Mouse (Mus musculus) cerebellum, postnatal 10 days (tissue): Measurements from ENCODE around the gene Haus5.

Experiments
- DNase-seq, 2 experiments: peaks; one replicate each; pipeline ENCODE4 v3.0.0; 2021; ENCODE audit warnings: mixed read lengths in 2 of 2

Haus5 gene

GRCm38 (mm10) chr7:30664529-30665200 lies at the start of gene Haus5:
Gene Haus5, minus strand, starts transcription at chr7:30664994.
- DNase-seq, result peak; percentile 96

GRCm38 (mm10) chr7:30711942-30712341 lies 47.1 kb upstream of the Haus5 start, which contains the start of gene Atp4a:
Gene Atp4a, plus strand, starts transcription at chr7:30712209.
- DNase-seq, result no peak

DNA sequence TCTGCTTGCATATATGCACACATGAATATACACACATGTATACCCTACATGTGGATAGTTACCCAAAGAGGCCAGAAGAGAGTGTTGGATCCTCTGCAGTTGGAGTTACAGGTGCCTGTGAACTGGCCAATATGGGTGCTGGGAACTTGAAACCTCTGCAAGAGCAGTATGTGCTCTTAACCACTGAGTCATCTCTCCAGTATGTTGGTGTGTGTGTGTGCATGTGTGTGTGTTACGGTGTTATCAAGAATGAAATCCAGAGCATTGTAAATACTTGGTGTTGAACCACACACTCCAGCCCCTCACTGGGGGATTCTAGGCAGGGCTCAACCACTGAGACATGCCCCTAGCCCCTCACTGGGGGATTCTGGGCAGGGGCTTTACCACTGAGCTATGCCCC lies 42.6 kb upstream of the Haus5 start:
- no peak for DNase-seq

- DNase-seq, result no peak
These were observed 41.6 kb upstream of the Haus5 start for GRCm38 (mm10) chr7:30706214-30706882.

- peak; percentile 43 to 44 for DNase-seq
These were observed 33.8 kb upstream of the Haus5 start, which contains the start of gene 2200002J24Rik for GRCm38 (mm10) chr7:30698589-30698988. Gene 2200002J24Rik, plus strand, starts transcription at chr7:30698926.

DNA sequence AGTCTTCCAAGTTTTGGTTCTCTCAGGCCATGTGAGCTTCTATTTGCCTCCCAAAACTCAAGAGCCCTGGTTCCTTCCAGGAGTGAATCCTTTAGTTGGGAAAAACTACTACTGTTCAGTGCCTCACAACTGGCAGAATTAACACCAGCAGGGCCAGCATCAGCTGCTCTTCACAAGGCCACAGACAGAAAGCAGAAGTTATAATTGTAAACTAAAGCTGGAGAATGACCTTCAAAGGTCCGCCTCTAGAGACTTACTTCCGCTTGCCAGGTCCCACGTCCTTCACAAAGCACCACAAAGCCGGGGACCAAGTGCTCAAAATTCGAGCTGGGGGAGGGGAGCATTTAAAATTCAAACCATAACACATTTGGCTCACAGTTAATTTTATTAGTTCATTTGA lies 33.3 kb upstream of the Haus5 start:
- no peak for DNase-seq

- DNase-seq, result no peak
These were observed 23.5 kb upstream of the Haus5 start for GRCm38 (mm10) chr7:30688325-30688724.

DNA sequence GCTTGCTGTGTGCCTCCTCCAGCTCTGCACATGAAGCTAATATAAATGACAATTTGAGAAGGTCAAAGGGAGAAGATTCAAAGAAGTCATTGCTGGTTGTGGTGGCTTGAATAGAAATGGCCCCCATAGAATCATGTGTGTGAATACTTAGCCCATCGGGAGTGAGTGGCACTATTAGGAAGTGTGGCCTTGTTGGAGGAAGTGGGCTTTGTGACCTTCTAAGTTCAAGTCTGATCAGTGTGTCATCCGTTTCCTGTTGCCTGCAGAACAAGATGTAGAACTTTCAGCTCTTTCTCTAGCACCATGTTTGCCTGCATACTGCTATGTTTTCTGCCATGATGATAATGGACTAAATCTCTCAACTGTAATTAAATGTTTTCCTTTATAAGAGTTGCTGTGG lies 18.6 kb upstream of the Haus5 start:
- no peak for DNase-seq

GRCm38 (mm10) chr7:30681897-30682296 lies 17.1 kb upstream of the Haus5 start:
- no peak for DNase-seq

DNA sequence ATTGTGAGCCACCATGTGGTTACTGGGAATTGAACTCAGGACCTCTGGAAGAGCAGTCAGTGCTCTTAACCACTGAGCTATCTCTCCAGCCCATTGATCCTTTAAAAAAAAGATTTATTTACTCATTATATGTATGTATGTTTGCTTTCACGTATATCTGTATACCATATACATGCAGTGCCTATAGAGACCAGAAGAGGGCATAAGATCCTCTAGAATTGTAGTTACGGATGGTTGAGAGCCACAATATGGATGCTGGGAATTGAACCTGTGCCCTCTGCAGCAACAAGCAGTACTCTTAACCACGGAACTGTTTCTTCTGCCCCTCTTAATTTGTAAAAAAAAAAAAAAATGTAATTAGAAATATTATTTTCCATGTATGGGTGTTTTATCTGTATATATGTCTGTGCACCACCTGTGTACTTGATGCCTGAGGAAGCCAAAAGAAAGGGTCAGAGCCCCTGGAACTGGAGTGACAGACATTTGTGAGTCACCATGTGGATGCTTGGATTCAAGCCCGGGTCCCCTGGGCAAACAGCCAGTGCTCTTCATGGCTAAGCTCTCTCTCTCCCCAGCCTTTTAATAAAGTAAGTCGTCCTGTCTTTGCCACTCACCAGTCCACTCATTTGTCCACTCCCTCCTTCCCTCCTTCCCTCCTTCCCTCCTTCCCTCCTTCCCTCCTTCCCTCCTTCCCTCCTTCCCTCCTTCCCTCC lies 13.6 kb upstream of the Haus5 start:
- peak; percentile 86 to 89 for DNase-seq

DNA sequence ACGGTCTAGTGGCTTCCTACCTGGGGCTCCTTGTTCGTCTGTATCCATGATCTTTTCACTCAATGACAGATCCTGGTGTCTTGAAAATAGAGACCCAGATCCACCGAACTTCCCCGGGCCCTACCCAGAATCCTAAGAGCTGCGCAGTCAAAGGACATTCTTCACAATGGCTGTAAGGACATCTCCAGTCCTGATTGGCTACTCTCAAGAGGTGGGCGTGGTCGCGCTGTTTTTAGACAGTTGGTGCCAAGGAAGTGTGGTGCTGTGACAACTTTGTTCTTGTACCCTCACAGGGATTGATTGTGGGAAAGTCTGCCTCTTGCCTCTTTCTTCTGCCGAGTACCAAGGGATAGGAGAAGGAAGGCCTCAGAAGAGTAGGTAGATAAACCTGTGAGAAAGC lies 6.7 kb upstream of the Haus5 start, which contains the start of gene Pmis2:
Gene Pmis2, minus strand, starts transcription at position 126 of the 400 bp plus-strand sequence.
- no peak for DNase-seq

GRCm38 (mm10) chr7:30669229-30669628 lies 4.4 kb upstream of the Haus5 start:
- DNase-seq, result no peak

DNA sequence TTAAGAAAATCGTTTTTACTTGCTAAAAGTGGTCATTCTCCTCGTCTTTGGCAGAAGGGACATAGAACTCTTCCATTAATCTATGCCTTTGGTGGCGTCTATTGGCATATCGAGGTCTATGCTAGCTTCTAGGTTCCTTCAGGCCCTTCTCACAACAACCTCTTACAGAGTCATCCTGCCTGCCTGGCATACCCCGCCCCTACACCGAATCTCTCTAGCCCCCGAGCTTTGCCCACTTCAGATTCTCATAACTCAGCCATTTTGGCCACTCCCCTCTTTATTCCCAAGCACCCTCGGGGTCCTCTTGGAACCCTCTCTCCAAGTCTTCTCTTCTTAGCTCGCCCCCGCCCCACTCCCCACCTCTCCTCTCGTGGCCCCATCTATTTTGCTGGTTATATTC lies 527 bp upstream of the Haus5 start:
- peak; percentile 48 to 66 for DNase-seq

- peak; percentile 99 for DNase-seq
These were observed 14.9 kb downstream of the Haus5 start, which contains the start of gene Rbm42 for GRCm38 (mm10) chr7:30649591-30650540. Gene Rbm42, minus strand, starts transcription at chr7:30650317.

DNA sequence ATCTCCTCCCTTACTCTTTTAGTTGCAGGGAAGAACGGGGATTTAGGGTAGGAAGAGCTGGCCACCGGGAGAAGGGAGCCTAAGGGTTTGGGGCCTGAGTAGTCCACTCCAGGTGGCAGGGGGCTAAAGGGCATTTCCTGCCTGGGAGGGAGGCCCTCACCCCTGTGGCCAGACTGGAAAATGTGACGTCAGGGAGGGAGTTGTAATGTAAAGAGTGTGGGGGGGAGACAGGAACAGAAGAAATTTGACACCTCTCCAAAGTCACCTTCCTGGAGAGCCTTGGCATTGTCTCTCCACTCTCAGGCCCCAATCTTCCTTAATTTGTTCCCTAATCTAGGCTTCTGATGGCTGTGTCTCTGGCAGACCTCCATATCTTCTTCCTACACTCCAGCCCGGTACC lies 25.7 kb downstream of the Haus5 start:
- DNase-seq, result no peak

DNA sequence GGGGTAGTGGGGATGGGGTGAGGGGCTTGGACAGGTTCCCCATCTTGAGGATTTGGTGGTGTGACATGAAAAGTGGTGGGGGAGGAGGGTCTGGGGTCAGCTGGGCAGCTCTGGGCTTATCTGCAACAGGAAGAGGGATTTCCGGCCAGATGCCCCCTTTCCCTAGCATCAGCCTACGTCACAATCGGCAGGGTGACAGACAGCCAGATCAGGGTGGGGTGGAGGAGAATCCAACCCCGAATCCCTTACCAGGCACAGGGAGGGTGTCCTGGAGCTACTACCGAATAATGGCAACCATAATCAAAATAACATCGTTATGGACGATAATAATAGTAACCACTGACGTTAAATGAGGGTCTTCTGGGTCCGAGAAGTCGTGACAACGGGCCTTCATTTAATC lies 28.4 kb downstream of the Haus5 start:
- DNase-seq, result no peak

GRCm38 (mm10) chr7:30635752-30636151 lies 29.0 kb downstream of the Haus5 start, which contains the start of gene Etv2:
Gene Etv2, minus strand, starts transcription at chr7:30635852.
- no peak for DNase-seq

DNA sequence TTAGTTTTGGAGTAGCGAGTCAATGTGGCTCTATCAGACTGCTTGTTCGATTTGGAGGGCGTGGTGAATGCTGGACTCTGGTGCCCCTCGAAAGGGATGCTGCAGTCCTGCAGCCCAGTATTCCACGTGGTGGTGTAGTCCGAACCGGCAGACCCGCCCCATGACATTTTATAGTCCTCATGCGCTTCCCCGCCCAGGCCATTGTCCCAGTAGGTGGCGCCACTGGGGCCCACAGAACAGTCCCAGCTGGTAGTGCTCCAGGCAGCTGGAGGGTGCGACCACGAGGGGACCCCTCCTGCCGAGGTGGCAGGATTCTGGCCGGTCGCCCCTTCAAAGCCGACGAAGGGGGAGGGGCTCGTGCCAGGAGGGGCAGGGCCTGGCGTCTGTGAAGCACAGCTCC lies 30.2 kb downstream of the Haus5 start:
- peak; percentile 76 to 82 for DNase-seq

DNA sequence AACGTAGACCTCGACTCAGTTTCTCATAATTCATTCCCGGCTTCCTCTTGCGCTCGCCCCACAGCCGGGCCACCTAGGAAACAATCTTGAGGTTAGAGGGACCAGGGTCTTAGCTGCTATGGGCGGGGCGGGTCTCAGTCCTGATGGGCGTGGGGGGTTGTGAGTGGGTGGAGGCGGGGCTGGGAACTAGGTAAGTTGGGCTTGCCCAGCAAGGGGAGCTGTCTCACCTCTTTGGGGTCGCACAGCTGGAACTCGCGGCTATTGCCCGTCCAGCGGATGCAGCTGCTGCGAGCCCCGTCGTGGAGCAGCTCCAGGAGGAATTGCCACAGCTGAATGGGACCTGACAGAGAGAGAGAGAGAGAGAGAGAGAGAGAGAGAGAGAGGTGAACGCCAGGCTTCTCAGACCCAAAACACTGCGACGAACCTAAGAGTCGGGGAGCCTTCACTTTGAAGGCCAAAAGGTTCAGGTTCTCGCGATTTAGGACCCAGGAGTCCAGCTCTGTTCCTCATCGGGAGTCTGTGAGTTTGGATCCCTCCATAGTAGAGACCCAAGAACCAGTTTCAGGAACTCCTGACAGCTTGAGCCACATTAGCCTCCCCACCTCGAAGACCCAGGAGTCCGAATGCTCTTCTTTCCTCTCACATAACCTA lies 30.9 kb downstream of the Haus5 start:
- DNase-seq, result no peak

DNA sequence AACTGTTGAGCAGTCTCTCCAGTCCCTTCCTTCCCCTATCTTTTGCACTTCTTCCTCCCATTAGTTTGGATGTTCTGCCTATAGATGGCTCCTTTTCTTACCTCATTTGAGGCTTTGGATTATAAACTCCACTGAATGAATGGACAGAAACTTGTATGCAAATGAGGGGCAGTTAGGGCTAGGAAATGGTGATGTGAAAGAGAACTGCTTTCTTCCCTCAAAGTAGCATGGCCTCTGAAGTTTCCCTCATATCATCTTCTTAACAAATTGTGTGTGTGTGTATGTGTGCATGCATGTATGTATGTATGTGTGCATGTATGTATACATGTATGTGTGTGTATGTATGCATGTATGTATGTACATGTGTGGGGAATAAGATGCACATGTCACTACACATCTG lies 35.8 kb downstream of the Haus5 start:
- DNase-seq, result no peak

DNA sequence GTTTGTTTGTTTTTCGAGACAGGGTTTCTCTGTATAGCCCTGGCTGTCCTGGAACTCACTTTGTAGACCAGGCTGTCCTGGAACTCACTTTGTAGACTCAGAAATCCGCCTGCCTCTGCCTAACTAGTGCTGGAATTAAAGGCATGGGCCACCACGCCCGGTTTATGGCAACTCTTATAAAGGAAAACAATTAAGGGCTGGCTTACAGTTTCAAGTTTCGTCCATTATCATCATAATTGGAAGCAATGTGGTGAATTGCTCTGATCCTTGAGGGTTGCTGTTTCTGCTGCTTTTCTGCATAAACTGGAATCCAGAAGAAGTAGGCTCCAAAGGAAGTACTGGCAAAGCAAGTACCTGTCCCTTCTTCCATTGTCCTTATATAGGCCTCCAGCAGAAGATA lies 38.1 kb downstream of the Haus5 start:
- DNase-seq, result no peak
